Mouse (Mus musculus): ENCODE data around the gene Fiz1. TPM values are rescaled to one million over a fixed set of nuclear protein-coding genes. Genes with fewer than 3 reads are reported as not detected.

The Fiz1 gene
- polyA plus RNA-seq, 1 experiment, result 3.5 TPM

GRCm38 (mm10) chr7:5057381-5057780, 42.9 kb upstream of the Fiz1 start:
- Histone ChIP-seq H3K9me3 (ENCODE audit: control insufficient read depth, low read length) (peaks cover 16% of the 10 kb centered on the region; the same call in 1 of the 2 replicates), H3K27me3 (ENCODE audit: control insufficient read depth) (peaks cover 75% of the 10 kb centered on the region), H3K4me1 (ENCODE audit: control insufficient read depth) (peaks cover 30% of the 10 kb centered on the region), H3K36me3 (ENCODE audit: control insufficient read depth) (no peaks in the 10 kb centered on the region), H3K4me3 (replicated peaks) (no peak overlapping the region)
- TF ChIP-seq GATA1 (IDR thresholded peaks at IDR 0.05; ENCODE audit: low read length) (no peak), TAL1 (IDR thresholded peaks at IDR 0.05; ENCODE audit: low read length) (no peak)

GRCm38 (mm10) chr7:5056651-5057263, 42.3 kb upstream of the Fiz1 start:
- TF ChIP-seq TAL1 (IDR thresholded peaks at IDR 0.05; ENCODE audit: low read length) (no peak), GATA1 (IDR thresholded peaks at IDR 0.05; ENCODE audit: low read length) (no peak)
- peaks cover 18% of the 10 kb centered on the region; the same call in 1 of the 2 replicates for H3K9me3 ChIP-seq (ENCODE audit: control insufficient read depth, low read length)
- H3K4me3 ChIP-seq (replicated peaks), result peak overlapping the region; percentile 1
- no peaks in the 10 kb centered on the region for H3K36me3 ChIP-seq (ENCODE audit: control insufficient read depth)
- H3K27me3 ChIP-seq (ENCODE audit: control insufficient read depth), result peaks cover 81% of the 10 kb centered on the region
- H3K4me1 ChIP-seq (ENCODE audit: control insufficient read depth), result peaks cover 30% of the 10 kb centered on the region

GRCm38 (mm10) chr7:5053456-5054179, 39.1 kb upstream of the Fiz1 start:
- Histone ChIP-seq H3K4me3 (replicated peaks) (no peak overlapping the region), H3K9me3 (ENCODE audit: control insufficient read depth, low read length) (peaks cover 25% of the 10 kb centered on the region), H3K36me3 (ENCODE audit: control insufficient read depth) (no peaks in the 10 kb centered on the region), H3K4me1 (ENCODE audit: control insufficient read depth) (peaks cover 12% of the 10 kb centered on the region), H3K27me3 (ENCODE audit: control insufficient read depth) (peaks cover 100% of the 10 kb centered on the region)
- TF ChIP-seq GATA1 (IDR thresholded peaks at IDR 0.05; ENCODE audit: low read length) (no peak), TAL1 (IDR thresholded peaks at IDR 0.05; ENCODE audit: low read length) (no peak)

- peaks cover 26% of the 10 kb centered on the region for H3K9me3 ChIP-seq (ENCODE audit: control insufficient read depth, low read length)
- no peak for TF ChIP-seq TAL1 (IDR thresholded peaks at IDR 0.05; ENCODE audit: low read length)
- no peak for TF ChIP-seq GATA1 (IDR thresholded peaks at IDR 0.05; ENCODE audit: low read length)
- H3K4me1 ChIP-seq (ENCODE audit: control insufficient read depth), result peaks cover 12% of the 10 kb centered on the region
- H3K27me3 ChIP-seq (ENCODE audit: control insufficient read depth), result peaks cover 95% of the 10 kb centered on the region
- no peak overlapping the region for H3K4me3 ChIP-seq (replicated peaks)
- no peaks in the 10 kb centered on the region for H3K36me3 ChIP-seq (ENCODE audit: control insufficient read depth)
These were observed 38.4 kb upstream of the Fiz1 start for GRCm38 (mm10) chr7:5052931-5053343.

- H3K36me3 ChIP-seq (ENCODE audit: control insufficient read depth), result no peaks in the 10 kb centered on the region
- H3K4me3 ChIP-seq (replicated peaks), result no peak overlapping the region
- H3K27me3 ChIP-seq (ENCODE audit: control insufficient read depth), result peaks cover 90% of the 10 kb centered on the region
- peaks cover 12% of the 10 kb centered on the region for H3K4me1 ChIP-seq (ENCODE audit: control insufficient read depth)
- TF ChIP-seq TAL1 (IDR thresholded peaks at IDR 0.05; ENCODE audit: low read length), result no peak
- TF ChIP-seq GATA1 (IDR thresholded peaks at IDR 0.05; ENCODE audit: low read length), result no peak
- H3K9me3 ChIP-seq (ENCODE audit: control insufficient read depth, low read length), result peaks cover 26% of the 10 kb centered on the region
These were observed 37.9 kb upstream of the Fiz1 start for GRCm38 (mm10) chr7:5052438-5052837.

- Histone ChIP-seq H3K36me3 (ENCODE audit: control insufficient read depth) (no peaks in the 10 kb centered on the region), H3K27me3 (ENCODE audit: control insufficient read depth) (peaks cover 81% of the 10 kb centered on the region), H3K4me3 (replicated peaks) (peak within 1 kb of the TSS; percentile 56), H3K9me3 (ENCODE audit: control insufficient read depth, low read length) (peaks cover 21% of the 10 kb centered on the region), H3K4me1 (ENCODE audit: control insufficient read depth) (peaks cover 9% of the 10 kb centered on the region)
- no peak for TF ChIP-seq TAL1 (IDR thresholded peaks at IDR 0.05; ENCODE audit: low read length)
- TF ChIP-seq GATA1 (IDR thresholded peaks at IDR 0.05; ENCODE audit: low read length), result no peak
These were observed 37.0 kb upstream of the Fiz1 start, which contains the start of gene Zfp580 for GRCm38 (mm10) chr7:5051193-5052192. Zfp580 (plus strand) TSS chr7:5051538.

- no peaks in the 10 kb centered on the region for H3K36me3 ChIP-seq (ENCODE audit: control insufficient read depth)
- H3K4me1 ChIP-seq (ENCODE audit: control insufficient read depth), result peaks cover 5% of the 10 kb centered on the region
- TF ChIP-seq TAL1 (IDR thresholded peaks at IDR 0.05; ENCODE audit: low read length) (no peak), GATA1 (IDR thresholded peaks at IDR 0.05; ENCODE audit: low read length) (no peak)
- peaks cover 10% of the 10 kb centered on the region for H3K9me3 ChIP-seq (ENCODE audit: control insufficient read depth, low read length)
- no peak overlapping the region for H3K4me3 ChIP-seq (replicated peaks)
- H3K27me3 ChIP-seq (ENCODE audit: control insufficient read depth), result peaks cover 39% of the 10 kb centered on the region
These were observed 32.8 kb upstream of the Fiz1 start for GRCm38 (mm10) chr7:5047313-5047712.

GRCm38 (mm10) chr7:5046112-5046511, 31.6 kb upstream of the Fiz1 start:
- Histone ChIP-seq H3K27me3 (ENCODE audit: control insufficient read depth) (peaks cover 27% of the 10 kb centered on the region), H3K4me1 (ENCODE audit: control insufficient read depth) (no peaks in the 10 kb centered on the region), H3K9me3 (ENCODE audit: control insufficient read depth, low read length) (peaks cover 5% of the 10 kb centered on the region), H3K4me3 (replicated peaks) (no peak overlapping the region), H3K36me3 (ENCODE audit: control insufficient read depth) (no peaks in the 10 kb centered on the region; the same call in 1 of the 2 replicates)
- TF ChIP-seq GATA1 (IDR thresholded peaks at IDR 0.05; ENCODE audit: low read length), result no peak
- no peak for TF ChIP-seq TAL1 (IDR thresholded peaks at IDR 0.05; ENCODE audit: low read length)

Measured in erythroblast, embryonic 14.5 days (primary cell).